Mouse (Mus musculus): ENCODE results near the gene Scyl1. TPM values are rescaled to one million over a fixed set of nuclear protein-coding genes. Genes with fewer than 3 reads are reported as not detected.

Gene Scyl1
- polyA plus RNA-seq, 1 experiment from 2014 or later = 70.0 TPM

DNA sequence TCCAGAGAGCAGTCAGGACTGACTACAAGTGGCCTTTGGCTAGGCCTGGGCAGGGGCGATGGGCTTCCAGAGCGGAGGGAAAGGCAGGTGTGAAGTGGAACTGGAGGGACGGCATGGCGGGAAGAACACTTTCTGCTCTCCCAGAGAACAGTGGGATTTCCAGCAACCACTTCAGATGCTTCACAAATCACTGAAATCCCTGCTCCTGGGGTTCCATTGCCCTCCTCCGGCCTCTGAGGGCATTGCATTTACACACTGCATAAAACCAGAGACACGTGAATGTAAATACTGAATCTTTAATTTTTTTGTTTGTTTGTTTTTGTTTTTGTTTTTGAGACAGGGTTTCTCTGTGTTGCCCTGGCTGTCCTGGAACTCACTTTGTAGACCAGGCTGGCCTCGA, 9.0 kb upstream of the Scyl1 start:
- whole genome bisulfite sequencing = 71% methylated on average over 7 of the region's 7 CpGs
- Histone ChIP-seq H3K4me1 (replicated peaks) (no peaks in the 10 kb centered on the region), H3K27ac (no peak overlapping the region), H3K9ac (replicated peaks) (no peak overlapping the region), H3K36me3 (no peaks in the 10 kb centered on the region), H3K27me3 (no peaks in the 10 kb centered on the region), H3K4me2 (replicated peaks) (no peak overlapping the region), H3K9me3 (no peaks in the 10 kb centered on the region), H3K4me3 (replicated peaks) (no peak overlapping the region)
- no peak for ATAC-seq

DNA sequence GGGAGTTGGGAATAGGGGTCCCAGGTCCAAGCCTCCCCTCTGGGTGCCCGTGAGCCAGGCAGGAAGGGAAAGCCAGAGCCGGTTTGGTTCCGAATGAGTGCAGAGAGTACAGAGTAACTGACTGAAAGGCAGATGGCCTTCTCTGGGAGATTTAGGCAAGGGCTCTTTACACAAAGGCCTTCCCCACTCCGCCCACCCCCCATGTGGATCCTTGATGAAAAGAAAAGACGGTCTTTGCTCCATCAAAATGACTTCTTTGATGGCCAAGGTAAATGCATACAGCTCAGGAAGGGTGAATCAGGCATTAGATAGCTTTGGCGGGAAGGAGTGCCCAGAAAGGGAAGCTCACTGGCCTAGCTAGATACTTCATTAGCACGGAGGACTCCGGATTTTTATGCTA, 7.1 kb upstream of the Scyl1 start:
- H3K36me3 ChIP-seq = no peaks in the 10 kb centered on the region
- H3K9ac ChIP-seq (replicated peaks) = no peak overlapping the region
- WGBS = 44% methylated on average over 8 of the region's 8 CpGs

DNA sequence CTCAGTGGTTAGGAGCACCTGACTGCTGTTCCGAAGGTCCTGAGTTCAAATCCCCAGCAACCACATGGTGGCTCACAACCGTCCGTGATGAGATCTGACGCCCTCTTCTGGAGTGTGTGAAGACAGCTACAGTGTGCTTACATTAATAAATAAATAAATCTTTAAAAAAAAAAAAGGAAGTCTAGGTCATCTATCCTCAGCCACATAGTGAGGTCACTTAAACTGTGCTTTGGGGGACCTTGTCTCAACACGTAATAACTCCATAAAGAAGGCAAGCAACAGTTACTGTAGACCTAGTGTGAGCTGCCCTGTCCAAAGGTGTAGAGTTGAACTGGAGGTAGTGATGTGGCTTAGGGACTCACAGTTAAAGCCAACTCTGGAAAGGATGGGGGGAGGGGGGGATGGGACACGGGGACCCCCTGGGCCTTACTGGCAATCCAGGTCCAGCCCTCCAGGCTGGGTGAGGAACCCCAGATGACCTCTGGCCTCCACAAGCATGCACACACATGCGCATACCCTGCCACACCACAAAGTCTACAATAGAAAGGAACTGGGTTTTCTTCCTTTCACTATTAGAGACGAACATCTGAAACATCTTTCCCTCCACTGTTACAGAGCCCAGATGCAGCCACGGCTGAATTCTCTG, 6.3 kb upstream of the Scyl1 start:
- H3K9me3 ChIP-seq = no peaks in the 10 kb centered on the region
- H3K4me1 ChIP-seq (replicated peaks) = no peaks in the 10 kb centered on the region
- H3K36me3 ChIP-seq = no peaks in the 10 kb centered on the region
- H3K27me3 ChIP-seq = no peaks in the 10 kb centered on the region
- ATAC-seq = no peak
- no peak overlapping the region for H3K4me3 ChIP-seq (replicated peaks)
- no peak overlapping the region for H3K27ac ChIP-seq
- no peak overlapping the region for H3K4me2 ChIP-seq (replicated peaks)
- 80% methylated on average over 9 of the region's 9 CpGs for WGBS
- H3K9ac ChIP-seq (replicated peaks) = no peak overlapping the region

More for the DNA sequence above, 7.1 kb upstream of the Scyl1 start:
- Histone ChIP-seq H3K9me3 (no peaks in the 10 kb centered on the region), H3K4me3 (replicated peaks) (no peak overlapping the region), H3K27me3 (no peaks in the 10 kb centered on the region), H3K4me2 (replicated peaks) (no peak overlapping the region), H3K27ac (no peak overlapping the region), H3K4me1 (replicated peaks) (no peaks in the 10 kb centered on the region)
- no peak for ATAC-seq

DNA sequence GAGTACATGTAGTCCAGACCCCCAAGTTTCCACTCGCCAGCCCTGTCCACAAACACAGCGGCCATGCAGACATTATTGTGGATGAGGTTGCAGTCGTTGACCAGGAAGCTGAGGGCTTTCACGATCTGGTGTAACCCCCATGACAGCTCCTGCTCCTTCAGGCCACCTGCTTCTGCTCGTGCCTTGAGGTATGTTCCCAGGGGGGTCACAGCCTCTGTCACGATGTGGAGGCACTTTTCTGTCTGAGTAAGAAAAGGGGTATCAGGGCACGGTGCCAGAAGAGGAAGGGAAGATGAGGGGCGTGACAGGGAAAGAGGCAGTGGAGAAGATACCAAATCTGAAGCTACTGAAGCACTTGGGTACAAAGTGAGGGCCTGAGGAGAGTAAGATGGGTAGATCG, 908 bp downstream of the Scyl1 start:
- Histone ChIP-seq H3K9me3 (no peaks in the 10 kb centered on the region), H3K27me3 (no peaks in the 10 kb centered on the region), H3K9ac (replicated peaks) (peak overlapping the region; percentile 91), H3K36me3 (peaks cover 42% of the 10 kb centered on the region), H3K4me3 (replicated peaks) (peak overlapping the region; percentile 74), H3K27ac (peak overlapping the region; percentile 80), H3K4me2 (replicated peaks) (peak overlapping the region; percentile 85), H3K4me1 (replicated peaks) (peaks cover 22% of the 10 kb centered on the region)
- peak; percentile 1; the same call in 1 of the 2 replicates for ATAC-seq
- WGBS = 46% methylated on average over 9 of the region's 9 CpGs

DNA sequence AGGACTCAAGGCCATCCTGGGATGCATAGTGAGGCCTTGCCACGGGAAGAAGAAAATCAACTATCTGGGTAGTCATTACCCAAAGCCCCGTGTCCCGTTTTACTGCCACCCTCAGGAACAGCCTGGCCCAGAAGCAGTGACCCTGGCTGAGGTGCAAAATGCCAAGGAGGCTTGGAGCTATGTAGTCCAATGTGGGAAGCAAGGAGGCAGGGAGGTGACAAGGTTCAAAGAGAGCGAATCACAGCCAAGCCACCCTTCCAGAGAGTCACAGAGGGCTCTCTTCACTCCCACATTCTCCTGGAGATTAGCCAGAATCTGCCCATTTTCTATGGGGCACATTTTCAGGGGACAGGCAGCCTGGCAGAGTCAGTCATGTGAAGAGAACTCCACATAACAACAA, 3.9 kb downstream of the Scyl1 start:
- Histone ChIP-seq H3K36me3 (peaks cover 69% of the 10 kb centered on the region), H3K27ac (no peak overlapping the region), H3K9ac (replicated peaks) (no peak overlapping the region), H3K4me1 (replicated peaks) (peaks cover 22% of the 10 kb centered on the region), H3K4me2 (replicated peaks) (no peak overlapping the region), H3K4me3 (replicated peaks) (no peak overlapping the region), H3K9me3 (no peaks in the 10 kb centered on the region), H3K27me3 (no peaks in the 10 kb centered on the region)
- WGBS = 89% methylated on average over 4 of the region's 4 CpGs
- ATAC-seq = no peak

DNA sequence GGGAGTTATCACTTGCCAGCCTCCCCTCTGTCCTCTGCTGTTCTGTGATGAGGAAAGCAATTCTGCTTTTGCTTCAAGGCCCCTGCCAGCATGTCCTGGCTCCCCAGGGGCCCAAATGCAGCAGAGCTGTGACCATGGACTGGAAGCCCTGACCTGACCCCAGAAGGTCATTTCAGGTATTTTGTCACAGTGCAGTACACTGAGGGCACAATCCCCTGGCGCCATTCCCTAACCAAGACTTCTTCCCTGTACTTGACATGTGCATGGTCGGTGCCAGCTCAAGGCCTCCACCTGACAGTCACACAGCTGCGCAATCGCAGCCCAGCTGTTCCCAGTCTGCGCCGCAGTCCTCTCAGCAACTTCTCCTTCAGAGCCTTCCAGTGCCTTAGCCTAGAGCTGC, 8.1 kb downstream of the Scyl1 start:
- no peaks in the 10 kb centered on the region for H3K9me3 ChIP-seq
- H3K4me3 ChIP-seq (replicated peaks) = no peak overlapping the region
- WGBS = 99% methylated on average over 6 of the region's 6 CpGs
- peaks cover 13% of the 10 kb centered on the region for H3K27me3 ChIP-seq
- no peak overlapping the region for H3K4me2 ChIP-seq (replicated peaks)
- H3K9ac ChIP-seq (replicated peaks) = no peak overlapping the region
- H3K27ac ChIP-seq = no peak overlapping the region
- H3K36me3 ChIP-seq = peaks cover 95% of the 10 kb centered on the region
- 0 out of 2 replicates have a peak, but pooled peaks cover under 1% of the 10 kb centered on the region for H3K4me1 ChIP-seq (replicated peaks)
- no peak for ATAC-seq

DNA sequence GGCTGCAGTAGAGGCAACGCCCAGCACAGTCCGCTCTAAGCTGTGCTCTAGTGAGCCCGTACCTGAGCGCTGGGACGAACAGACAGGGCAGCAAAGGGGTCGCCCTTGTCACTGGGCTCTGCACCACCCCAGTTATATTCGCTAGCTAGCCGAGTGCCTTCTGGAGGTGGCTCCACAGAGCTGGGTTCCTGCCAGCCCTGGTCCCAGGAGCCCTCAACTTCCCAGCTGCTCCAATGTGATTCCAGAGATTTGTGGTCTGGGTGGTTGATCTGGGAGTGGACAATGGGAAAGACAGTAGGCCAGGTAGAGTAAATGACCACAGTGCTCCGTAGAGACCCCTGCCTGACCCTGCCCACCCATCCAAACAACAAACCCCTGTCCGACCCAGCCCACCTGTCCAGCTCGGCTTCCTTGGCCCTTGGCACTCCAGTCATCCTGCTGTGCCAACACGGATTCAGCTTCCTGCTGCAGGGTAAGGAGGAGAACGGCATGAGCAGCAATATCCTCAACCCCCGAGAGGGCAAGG, 12.3 kb downstream of the Scyl1 start:
- Histone ChIP-seq H3K27ac (no peak overlapping the region), H3K9ac (replicated peaks) (no peak overlapping the region), H3K36me3 (peaks cover 65% of the 10 kb centered on the region), H3K4me2 (replicated peaks) (no peak overlapping the region), H3K9me3 (no peaks in the 10 kb centered on the region), H3K4me3 (replicated peaks) (no peak overlapping the region), H3K4me1 (replicated peaks) (peaks cover 14% of the 10 kb centered on the region), H3K27me3 (peaks cover 52% of the 10 kb centered on the region)
- no peak for ATAC-seq
- 90% methylated on average over 14 of the region's 14 CpGs for WGBS

GRCm38 (mm10) chr19:5756991-5757636, 14.1 kb downstream of the Scyl1 start:
- Histone ChIP-seq H3K4me2 (replicated peaks) (peak overlapping the region; percentile 45), H3K4me3 (replicated peaks) (peak overlapping the region; percentile 16), H3K9me3 (no peaks in the 10 kb centered on the region), H3K36me3 (peaks cover 52% of the 10 kb centered on the region), H3K9ac (replicated peaks) (peak overlapping the region; percentile 49), H3K27me3 (peaks cover 70% of the 10 kb centered on the region), H3K27ac (no peak overlapping the region), H3K4me1 (replicated peaks) (peaks cover 14% of the 10 kb centered on the region)
- 15% methylated on average over 36 of the region's 36 CpGs for WGBS
- peak; percentile 55 for ATAC-seq

DNA sequence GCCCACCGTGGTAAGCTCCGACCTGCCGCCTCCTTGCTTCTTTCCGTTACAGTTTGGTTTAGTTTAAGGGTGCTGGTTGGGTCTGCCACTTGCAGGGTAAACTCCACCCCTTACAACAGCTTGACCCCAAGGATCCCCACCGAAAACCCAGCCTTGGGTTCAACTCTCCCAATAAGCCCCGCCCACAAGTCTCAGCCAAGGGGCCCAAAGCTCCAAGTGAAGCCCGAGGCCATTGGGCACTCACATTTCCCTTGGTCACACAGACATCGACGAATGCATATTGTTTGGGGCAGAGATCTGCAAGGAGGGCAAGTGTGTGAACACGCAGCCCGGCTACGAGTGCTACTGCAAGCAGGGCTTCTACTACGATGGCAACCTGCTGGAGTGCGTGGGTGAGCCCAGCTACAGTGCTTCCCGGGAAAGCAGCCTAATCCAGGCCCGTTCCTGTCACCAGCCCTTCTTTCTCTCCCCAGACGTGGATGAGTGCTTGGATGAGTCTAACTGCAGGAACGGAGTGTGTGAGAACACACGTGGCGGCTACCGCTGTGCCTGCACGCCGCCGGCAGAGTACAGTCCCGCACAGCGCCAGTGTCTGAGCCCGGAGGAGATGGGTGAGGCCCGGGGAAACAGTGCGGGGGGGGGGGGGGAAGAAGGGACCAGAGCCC, 14.8 kb downstream of the Scyl1 start:
- peak; percentile 63 for ATAC-seq
- Histone ChIP-seq H3K36me3 (peaks cover 46% of the 10 kb centered on the region), H3K27ac (no peak overlapping the region), H3K9ac (replicated peaks) (peak overlapping the region; percentile 49; the same call in 1 of the 2 replicates), H3K4me1 (replicated peaks) (peaks cover 19% of the 10 kb centered on the region), H3K4me3 (replicated peaks) (peak overlapping the region; percentile 16; the same call in 1 of the 2 replicates), H3K4me2 (replicated peaks) (peak overlapping the region; percentile 45), H3K9me3 (no peaks in the 10 kb centered on the region), H3K27me3 (peaks cover 77% of the 10 kb centered on the region)
- WGBS = 6% methylated on average over 28 of the region's 29 CpGs

GRCm38 (mm10) chr19:5751742-5752141, 19.5 kb downstream of the Scyl1 start:
- Histone ChIP-seq H3K9ac (replicated peaks) (no peak overlapping the region), H3K4me3 (replicated peaks) (no peak overlapping the region), H3K9me3 (no peaks in the 10 kb centered on the region), H3K4me2 (replicated peaks) (no peak overlapping the region), H3K4me1 (replicated peaks) (peaks cover 21% of the 10 kb centered on the region), H3K27me3 (peaks cover 88% of the 10 kb centered on the region), H3K27ac (no peak overlapping the region), H3K36me3 (no peaks in the 10 kb centered on the region)
- WGBS = 6% methylated on average over 20 of the region's 20 CpGs
- no peak for ATAC-seq

DNA sequence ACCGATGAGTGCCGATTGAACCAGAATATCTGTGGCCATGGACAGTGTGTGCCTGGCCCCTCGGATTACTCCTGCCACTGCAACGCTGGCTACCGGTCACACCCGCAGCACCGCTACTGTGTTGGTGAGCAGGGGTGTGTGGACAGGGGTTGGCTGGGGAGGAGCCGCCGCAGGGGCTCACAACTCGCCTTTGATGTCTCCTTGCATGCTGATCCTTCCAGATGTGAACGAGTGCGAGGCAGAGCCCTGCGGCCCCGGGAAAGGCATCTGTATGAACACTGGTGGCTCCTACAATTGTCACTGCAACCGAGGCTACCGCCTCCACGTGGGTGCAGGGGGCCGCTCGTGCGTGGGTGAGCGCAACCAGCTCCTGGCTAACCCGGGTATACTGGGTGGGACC, 20.3 kb downstream of the Scyl1 start:
- Histone ChIP-seq H3K4me3 (replicated peaks) (no peak overlapping the region), H3K27ac (no peak overlapping the region), H3K9me3 (no peaks in the 10 kb centered on the region), H3K27me3 (peaks cover 88% of the 10 kb centered on the region), H3K36me3 (no peaks in the 10 kb centered on the region), H3K9ac (replicated peaks) (0 out of 2 replicates have a peak overlapping the region, but pooled peaks have one; percentile 14), H3K4me2 (replicated peaks) (0 out of 2 replicates have a peak overlapping the region, but pooled peaks have one; percentile 3), H3K4me1 (replicated peaks) (peaks cover 24% of the 10 kb centered on the region)
- WGBS = 6% methylated on average over 22 of the region's 22 CpGs
- no peak for ATAC-seq

GRCm38 (mm10) chr19:5749476-5749875, 21.7 kb downstream of the Scyl1 start:
- peaks cover 88% of the 10 kb centered on the region for H3K27me3 ChIP-seq
- H3K4me2 ChIP-seq (replicated peaks) = no peak overlapping the region

More at GRCm38 (mm10) chr19:5749476-5749875, 21.7 kb downstream of the Scyl1 start:
- no peak for ATAC-seq
- Histone ChIP-seq H3K4me1 (replicated peaks) (peaks cover 32% of the 10 kb centered on the region), H3K27ac (no peak overlapping the region), H3K9me3 (no peaks in the 10 kb centered on the region), H3K4me3 (replicated peaks) (no peak overlapping the region), H3K36me3 (no peaks in the 10 kb centered on the region), H3K9ac (replicated peaks) (no peak overlapping the region)
- 89% methylated on average over 6 of the region's 6 CpGs for WGBS
